Mouse (Mus musculus) myocyte (in vitro differentiated cells): ENCODE results near the gene Dlg4. TPM values are rescaled to one million over a fixed set of nuclear protein-coding genes. Genes with fewer than 3 reads are reported as not detected.

Experiments
- H3K27me3 ChIP-seq: one replicate; pipeline ENCODE4 v1.6.1; 2011; ENCODE audit not compliant: control insufficient read depth, insufficient read depth, insufficient read length
- H3K36me3 ChIP-seq: one replicate; pipeline ENCODE4 v1.6.1; 2011; ENCODE audit not compliant: control insufficient read depth, insufficient read depth
- H3K4me2 ChIP-seq: one replicate; pipeline ENCODE4 v1.6.1; 2011; ENCODE audit warnings: low read depth, control low read depth
- H3K4me3 ChIP-seq: one replicate; pipeline ENCODE4 v1.5.1; 2011; ENCODE audit warnings: mild to moderate bottlenecking, control low read depth, moderate library complexity
- H3K79me2 ChIP-seq: one replicate; pipeline ENCODE4 v1.6.1; 2011; ENCODE audit not compliant: control insufficient read depth, insufficient read depth
- H3ac ChIP-seq: one replicate; pipeline ENCODE4 v1.6.1; 2011; ENCODE audit not compliant: control insufficient read depth, insufficient read length
- CEBPB ChIP-seq: IDR thresholded peaks from 2 replicates; pipeline ENCODE4 v1.6.1; 2011; ENCODE audit warnings: mild to moderate bottlenecking, moderate library complexity; ENCODE audit not compliant: poor library complexity, insufficient read depth, severe bottlenecking
- E2F4 ChIP-seq: IDR thresholded peaks from one replicate; pipeline ENCODE4 v1.6.1; 2011; ENCODE audit warnings: mild to moderate bottlenecking, control low read depth, moderate library complexity; ENCODE audit not compliant: insufficient read depth
- MAX ChIP-seq: IDR thresholded peaks from one replicate; pipeline ENCODE4 v1.6.1; 2011; ENCODE audit warnings: low read depth, mild to moderate bottlenecking, control low read depth
- MYOD1 ChIP-seq, 3 experiments: IDR thresholded peaks; one replicate each; pipeline ENCODE4 v1.6.1; 2011; ENCODE audit warnings: control low read depth in 2 of 3, low read depth in 2 of 3, mild to moderate bottlenecking in 2 of 3, moderate library complexity in 1 of 3; ENCODE audit not compliant: insufficient read length in 2 of 3, control insufficient read depth in 1 of 3
- MYOG ChIP-seq, 3 experiments: IDR thresholded peaks; one replicate each; pipeline ENCODE4 v1.6.1; 2011; ENCODE audit warnings: control low read depth in 2 of 3, low read depth in 2 of 3, mild to moderate bottlenecking in 2 of 3; ENCODE audit not compliant: insufficient read length in 2 of 3, control insufficient read depth in 1 of 3, insufficient read depth in 1 of 3
- POLR2A ChIP-seq: IDR thresholded peaks from one replicate; pipeline ENCODE4 v1.6.1; 2011; ENCODE audit warnings: low read depth, mild to moderate bottlenecking, control low read depth, moderate library complexity; ENCODE audit not compliant: insufficient read length
- POLR2AphosphoS2 ChIP-seq: IDR thresholded peaks from one replicate; pipeline ENCODE4 v1.6.1; 2011; ENCODE audit warnings: low read depth, control low read depth; ENCODE audit not compliant: insufficient read length
- REST ChIP-seq: IDR thresholded peaks from one replicate; pipeline ENCODE4 v1.6.1; 2011; ENCODE audit warnings: mild to moderate bottlenecking, control low read depth, moderate library complexity; ENCODE audit not compliant: insufficient read depth, insufficient read length
- SRF ChIP-seq: IDR thresholded peaks from one replicate; pipeline ENCODE4 v1.6.1; 2011; ENCODE audit warnings: low read depth; ENCODE audit not compliant: control insufficient read depth, insufficient read length
- TCF12 ChIP-seq: IDR thresholded peaks from one replicate; pipeline ENCODE4 v1.6.1; 2011; ENCODE audit warnings: mild to moderate bottlenecking, control low read depth; ENCODE audit not compliant: poor library complexity, insufficient read depth, severe bottlenecking
- TCF3 ChIP-seq: IDR thresholded peaks from one replicate; pipeline ENCODE4 v1.6.1; 2011; ENCODE audit warnings: low read depth, control low read depth; ENCODE audit not compliant: insufficient read length
- USF1 ChIP-seq: IDR thresholded peaks from one replicate; pipeline ENCODE4 v1.6.1; 2011; ENCODE audit warnings: low read depth, mild to moderate bottlenecking, control low read depth, moderate library complexity
- polyA plus RNA-seq: library from polyadenylated mRNA; unstranded; fragments of >200 nt; fragmentation: generic; extraction: Trizol; gene quantifications from one replicate; pipeline ENCODE4 v1.2.1, GENCODE M21; 2012; ENCODE audit warnings: missing spikeins

Dlg4 gene
- polyA plus RNA-seq, 1 experiment = 26.8 TPM

DNA sequence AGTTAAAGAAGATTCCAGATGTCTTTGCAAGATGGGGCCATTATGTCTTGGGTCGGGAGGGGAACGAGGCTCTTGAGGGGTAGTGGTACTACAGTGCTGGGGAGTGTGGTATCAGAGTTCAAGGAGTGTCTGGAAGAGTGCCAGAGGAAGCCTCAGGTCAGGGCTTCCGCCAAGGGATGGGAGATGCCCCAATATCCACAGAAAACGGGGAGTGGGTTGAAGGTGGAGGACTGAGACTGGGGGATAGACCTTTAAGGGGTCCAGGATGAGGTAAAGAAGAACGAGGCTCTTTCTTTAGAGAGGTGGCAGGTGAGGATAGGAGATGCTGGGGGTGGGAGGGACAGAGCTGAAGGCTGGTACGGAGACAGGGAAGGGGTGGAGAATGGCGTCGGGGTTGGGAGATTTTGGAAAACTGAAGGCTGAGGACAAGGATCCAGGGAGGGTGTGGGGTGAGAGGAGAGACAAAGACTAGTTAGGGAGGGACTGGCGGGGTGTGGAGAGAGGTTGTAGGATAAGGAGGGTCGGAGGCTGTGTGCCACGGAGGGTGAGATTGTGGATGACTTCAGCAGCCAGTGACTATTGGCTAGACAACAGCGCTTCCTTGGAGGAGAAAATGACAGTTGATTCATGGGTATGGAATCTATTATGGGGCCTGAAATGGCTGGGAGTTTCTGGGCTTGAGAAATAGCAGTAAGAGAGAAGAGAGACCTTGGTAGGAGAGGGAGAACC is 11.8 kb downstream of the Dlg4 start:
- Histone ChIP-seq H3K27me3 (no peaks in the 10 kb centered on the region), H3K4me3 (peak overlapping the region; percentile 15), H3K36me3 (peaks cover 13% of the 10 kb centered on the region), H3K4me2 (peak overlapping the region; percentile 90), H3K79me2 (peaks cover 14% of the 10 kb centered on the region), H3ac (no peak overlapping the region)
- TF ChIP-seq POLR2AphosphoS2 (peak; percentile 27), USF1 (no peak), POLR2A (peak; percentile 36)

DNA sequence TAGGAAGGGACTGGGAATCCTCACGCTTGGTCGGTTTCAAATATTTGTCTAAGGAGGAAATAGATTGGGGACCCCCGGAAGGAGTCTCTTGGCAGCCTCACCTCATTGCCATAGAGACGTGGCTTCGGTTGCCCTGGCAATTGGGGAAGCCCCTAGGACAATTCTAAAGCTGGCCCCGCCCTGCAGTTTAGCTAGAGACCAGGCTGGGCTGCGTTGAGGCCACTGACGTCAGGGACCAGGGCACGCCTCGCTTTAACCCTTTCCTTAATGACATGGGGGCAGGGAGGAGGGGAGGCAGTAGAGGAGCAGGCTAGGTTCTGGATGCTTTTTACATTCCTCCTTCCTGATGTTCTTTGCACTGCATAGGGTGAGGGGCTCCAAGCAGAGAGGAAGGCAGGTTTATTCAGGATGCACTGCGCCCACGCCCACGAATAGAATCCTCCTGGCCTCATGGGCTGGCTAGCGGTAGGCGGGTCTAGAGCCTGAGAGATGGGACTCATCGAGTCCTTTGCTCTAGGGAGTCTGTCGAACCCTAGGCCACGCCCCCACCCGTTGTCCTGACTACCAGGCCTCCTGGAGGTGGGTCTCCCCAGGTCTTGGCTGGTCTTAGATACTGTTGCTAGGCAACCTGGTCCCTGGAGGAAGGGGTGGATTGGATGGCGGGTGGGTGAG is 12.5 kb downstream of the Dlg4 start:
- Histone ChIP-seq H3K79me2 (peaks cover 14% of the 10 kb centered on the region), H3ac (no peak overlapping the region)
- no peak for TF ChIP-seq TCF3

GRCm38 (mm10) chr11:70029829-70030550 is 13.2 kb downstream of the Dlg4 start:
- Histone ChIP-seq H3K4me2 (peak overlapping the region; percentile 90), H3ac (no peak overlapping the region), H3K27me3 (no peaks in the 10 kb centered on the region), H3K4me3 (no peak overlapping the region), H3K36me3 (peaks cover 19% of the 10 kb centered on the region), H3K79me2 (peaks cover 7% of the 10 kb centered on the region)
- TF ChIP-seq POLR2AphosphoS2 (no peak), TCF12 (no peak), POLR2A (no peak), MAX (no peak), E2F4 (no peak), TCF3 (no peak), MYOD1 (IDR thresholded peaks at IDR 0.05; ENCODE audit: control insufficient read depth in 1 of 3, insufficient read length in 2 of 3, low read depth in 2 of 3) (no peak), REST (no peak), SRF (no peak), CEBPB (no peak)

More for the DNA sequence above, 12.5 kb downstream of the Dlg4 start:
- peaks cover 13% of the 10 kb centered on the region for H3K36me3 ChIP-seq
- peak overlapping the region; percentile 15 for H3K4me3 ChIP-seq
- H3K4me2 ChIP-seq = peak overlapping the region; percentile 90
- H3K27me3 ChIP-seq = no peaks in the 10 kb centered on the region

- no peak overlapping the region for H3ac ChIP-seq
- no peaks in the 10 kb centered on the region for H3K27me3 ChIP-seq
- no peak overlapping the region for H3K4me2 ChIP-seq
- H3K4me3 ChIP-seq = no peak overlapping the region
- peaks cover 7% of the 10 kb centered on the region for H3K79me2 ChIP-seq
- H3K36me3 ChIP-seq = peaks cover 26% of the 10 kb centered on the region
- TF ChIP-seq E2F4 (no peak), MAX (no peak), TCF3 (no peak), CEBPB (no peak), USF1 (no peak), SRF (no peak), TCF12 (no peak), POLR2A (no peak), REST (no peak), MYOG (IDR thresholded peaks at IDR 0.05; ENCODE audit: control insufficient read depth in 1 of 3, insufficient read depth in 1 of 3, insufficient read length in 2 of 3, low read depth in 2 of 3) (no peak), MYOD1 (IDR thresholded peaks at IDR 0.05; ENCODE audit: control insufficient read depth in 1 of 3, insufficient read length in 2 of 3, low read depth in 2 of 3) (no peak), POLR2AphosphoS2 (no peak)
Measured at GRCm38 (mm10) chr11:70030651-70031320, 14.0 kb downstream of the Dlg4 start.

- Histone ChIP-seq H3K36me3 (peaks cover 26% of the 10 kb centered on the region), H3K4me2 (no peak overlapping the region), H3K79me2 (peaks cover 5% of the 10 kb centered on the region), H3K4me3 (no peak overlapping the region), H3K27me3 (no peaks in the 10 kb centered on the region), H3ac (no peak overlapping the region)
- TF ChIP-seq MYOD1 (IDR thresholded peaks at IDR 0.05; ENCODE audit: control insufficient read depth in 1 of 3, insufficient read length in 2 of 3, low read depth in 2 of 3) (no peak), POLR2A (no peak), E2F4 (no peak), SRF (no peak), REST (no peak)
Measured at GRCm38 (mm10) chr11:70031321-70031670, 14.6 kb downstream of the Dlg4 start.
